Mouse (Mus musculus) kidney, adult 2 months (tissue): ENCODE results near the gene Hrc.

Source experiments
- CTCF ChIP-seq: fragments of 200-500 bp; conservative IDR thresholded peaks from 2 replicates; pipeline ENCODE4 v1.5.1; 2011; ENCODE audit warnings: low read depth, mild to moderate bottlenecking, control low read depth, low read length, moderate library complexity, mixed read lengths; ENCODE audit not compliant: insufficient read depth, insufficient read length
- POLR2A ChIP-seq: fragments of 200-500 bp; IDR thresholded peaks from one replicate; pipeline ENCODE4 v1.6.1; 2011; ENCODE audit warnings: low read depth, low read length, control low read depth

- TF ChIP-seq CTCF (no peak), POLR2A (no peak)
Observed at GRCm38 (mm10) chr7:45332685-45333425, 2.2 kb upstream of the Hrc start.
